Mouse (Mus musculus) lung, postnatal 0 days (tissue): Measurements from ENCODE around the gene Krt24.

ENCODE experiments used
- CTCF ChIP-seq: IDR thresholded peaks from 2 replicates; pipeline ENCODE4 v1.5.1; 2016; ENCODE audit warnings: antibody characterized with exemption, mild to moderate bottlenecking
- EP300 ChIP-seq: IDR thresholded peaks from 2 replicates; pipeline ENCODE4 v1.6.1; 2016; ENCODE audit warnings: antibody characterized with exemption, mild to moderate bottlenecking, control low read depth

GRCm38 (mm10) chr11:99265220-99265619 is 19.8 kb downstream of the Krt24 start:
- TF ChIP-seq CTCF: no peak
- no peak for TF ChIP-seq EP300
